In genomic region chr5:138160224-138160762, GRCm38 (mm10) we compare ENCODE assay signal across 8 mouse cellular contexts. TPM values are rescaled to one million over a fixed set of nuclear protein-coding genes. Genes with fewer than 3 reads are reported as not detected.
DNase-seq lines count a peak whose midpoint lies in the region; ATAC-seq and TF ChIP-seq lines count a peak whose summit lies in the region.

No protein-coding gene starts in this region.

- TF ChIP-seq POLR2A in lung, adult 2 months (IDR thresholded peaks at IDR 0.05; ENCODE audit: borderline replicate concordance, extremely low read depth, low read depth, low read length) = no peak

- peaks cover 17% of the 10 kb centered on the region; the same call in 1 of the 2 replicates for H3K36me3 ChIP-seq in lung, postnatal 0 days (ENCODE audit: insufficient read depth, low read length)
- peaks cover 33% of the 10 kb centered on the region for H3K36me3 ChIP-seq in limb, embryonic 13.5 days
- H3K36me3 ChIP-seq in stomach, embryonic 15.5 days = peaks cover 33% of the 10 kb centered on the region

- peak overlapping the region; percentile 67; the same call in 1 of the 2 replicates for H3K4me3 ChIP-seq in lung, postnatal 0 days (ENCODE audit: low read depth, low read length)
- H3K4me3 ChIP-seq in lung, adult 2 months (replicated peaks; ENCODE audit: extremely low read depth, low read depth, low read length) = no peak overlapping the region
- peak overlapping the region; percentile 84 for H3K4me3 ChIP-seq in limb, embryonic 13.5 days
- peak overlapping the region; percentile 69 for H3K4me3 ChIP-seq in stomach, embryonic 15.5 days (replicated peaks)

- peak; percentile 15 for DNase-seq in CD4-positive, CD25-positive, alpha-beta regulatory T cell, adult 2 months (ENCODE audit: low read depth, low spot score)
- no peak for DNase-seq in lung, postnatal 0 days (ENCODE audit: low spot score)
- DNase-seq in lung, adult 2 months = no peak

- 63% methylated on average over 7 of the region's 7 CpGs for WGBS in lung, postnatal 0 days
- 59% methylated on average over 7 of the region's 7 CpGs for WGBS in lung, adult 2 months
- WGBS in limb, embryonic 13.5 days = 72% methylated on average over 7 of the region's 7 CpGs
- WGBS in stomach, embryonic 15.5 days = 63% methylated on average over 7 of the region's 7 CpGs

- peak overlapping the region; percentile 62; the same call in 1 of the 2 replicates for H3K27ac ChIP-seq in lung, postnatal 0 days (ENCODE audit: low read length)
- H3K27ac ChIP-seq in limb, embryonic 13.5 days = no peak overlapping the region
- peak overlapping the region; percentile 65; the same call in 1 of the 2 replicates for H3K27ac ChIP-seq in stomach, embryonic 15.5 days

- peaks cover 4% of the 10 kb centered on the region; the same call in 1 of the 2 replicates for H3K4me1 ChIP-seq in lung, postnatal 0 days (ENCODE audit: insufficient read depth, low read depth, low read length)
- no peaks in the 10 kb centered on the region for H3K4me1 ChIP-seq in lung, adult 2 months (ENCODE audit: control insufficient read depth, insufficient read depth, low read length)
- H3K4me1 ChIP-seq in limb, embryonic 13.5 days = peaks cover 19% of the 10 kb centered on the region
- H3K4me1 ChIP-seq in stomach, embryonic 15.5 days = peaks cover 9% of the 10 kb centered on the region

- H3K9ac ChIP-seq in lung, postnatal 0 days (replicated peaks; ENCODE audit: low read depth) = no peak overlapping the region
- H3K9ac ChIP-seq in limb, embryonic 13.5 days = peak overlapping the region; percentile 50
- H3K9ac ChIP-seq in stomach, embryonic 15.5 days = no peak overlapping the region; the same call in 1 of the 2 replicates

- no peak for TF ChIP-seq CTCF in lung, postnatal 0 days (IDR thresholded peaks at IDR 0.05)
- TF ChIP-seq CTCF in lung, adult 2 months (IDR thresholded peaks at IDR 0.05; ENCODE audit: insufficient read depth, low read length) = no peak

- H3K27me3 ChIP-seq in lung, postnatal 0 days (replicated peaks; ENCODE audit: insufficient read depth, low read length) = no peaks in the 10 kb centered on the region
- no peaks in the 10 kb centered on the region for H3K27me3 ChIP-seq in limb, embryonic 13.5 days
- H3K27me3 ChIP-seq in stomach, embryonic 15.5 days (replicated peaks) = no peaks in the 10 kb centered on the region

- no peak for TF ChIP-seq EP300 in lung, postnatal 0 days (IDR thresholded peaks at IDR 0.05)

- peak overlapping the region; percentile 76 for H3K4me2 ChIP-seq in lung, postnatal 0 days (replicated peaks; ENCODE audit: low read depth, low read length)
- H3K4me2 ChIP-seq in limb, embryonic 13.5 days (replicated peaks) = peak overlapping the region; percentile 88
- H3K4me2 ChIP-seq in stomach, embryonic 15.5 days = peak overlapping the region; percentile 61

- ATAC-seq in CD4-positive, CD25-positive, alpha-beta regulatory T cell, adult 4 months = no peak
- no peak for ATAC-seq in lung, postnatal 0 days
- no peak for ATAC-seq in limb, embryonic 13.5 days (ENCODE audit: low FRiP score, low read depth)
- no peak for ATAC-seq in stomach, embryonic 15.5 days (ENCODE audit: insufficient read depth, low FRiP score, low read depth)
- no peak for ATAC-seq in frontal cortex, adult (ENCODE audit: low TSS enrichment)
- ATAC-seq in megakaryocyte progenitor cell, adult 5-6 weeks (replicated peaks; ENCODE audit: poor library complexity) = no peak

- no peaks in the 10 kb centered on the region for H3K9me3 ChIP-seq in lung, postnatal 0 days (ENCODE audit: low read length)
- H3K9me3 ChIP-seq in limb, embryonic 13.5 days = no peaks in the 10 kb centered on the region
- no peaks in the 10 kb centered on the region for H3K9me3 ChIP-seq in stomach, embryonic 15.5 days

RNA-seq across cellular contexts. Expression of gene Cops6, which starts 0.6 kb away (rescaled TPM):
- polyA plus RNA-seq in CD4-positive, CD25-positive, alpha-beta regulatory T cell, adult 4 months (2017; shearing (Covaris generic)) = 100 to 1,000 TPM; 184 to 231 TPM
- 173 TPM in 2 replicates for polyA plus RNA-seq in lung, postnatal 0 days (2015; fragmentation: Nextera tagmentation; extraction: Ambion mirVana)
- 47.7 and 59.9 TPM in 2 replicates for polyA plus RNA-seq in lung, adult 2 months (2012; rRNA removed)
- 362 and 367 TPM in 2 replicates for polyA plus RNA-seq in limb, embryonic 13.5 days (2015; fragmentation: Nextera tagmentation; extraction: Ambion mirVana)
- 270 and 287 TPM in 2 replicates for polyA plus RNA-seq in stomach, embryonic 15.5 days (2015; fragmentation: Nextera tagmentation; extraction: Ambion mirVana)
- total RNA-seq in megakaryocyte progenitor cell, adult 5-6 weeks (2015) = 161 and 164 TPM in 2 replicates
- total RNA-seq in megakaryocyte progenitor cell, adult 5-6 weeks (2017) = 54.4 and 55.6 TPM in 2 replicates

RNA-seq across cellular contexts. Expression of gene Zfp113, which starts 4.7 kb away (rescaled TPM):
- polyA plus RNA-seq in CD4-positive, CD25-positive, alpha-beta regulatory T cell, adult 4 months (2017; shearing (Covaris generic)) = 10 to 100 TPM; 10.6 to 20.3 TPM
- polyA plus RNA-seq in lung, postnatal 0 days (2015; fragmentation: Nextera tagmentation; extraction: Ambion mirVana) = 11.4 and 12.3 TPM in 2 replicates
- polyA plus RNA-seq in lung, adult 2 months (2012; rRNA removed) = 2.7 and 3.5 TPM in 2 replicates
- 20.3 and 23.8 TPM in 2 replicates for polyA plus RNA-seq in limb, embryonic 13.5 days (2015; fragmentation: Nextera tagmentation; extraction: Ambion mirVana)
- 17.5 and 18.1 TPM in 2 replicates for polyA plus RNA-seq in stomach, embryonic 15.5 days (2015; fragmentation: Nextera tagmentation; extraction: Ambion mirVana)
- 6.5 and 7.5 TPM in 2 replicates for total RNA-seq in megakaryocyte progenitor cell, adult 5-6 weeks (2015)
- 7.8 and 8.0 TPM in 2 replicates for total RNA-seq in megakaryocyte progenitor cell, adult 5-6 weeks (2017)

RNA-seq across cellular contexts. Expression of gene Ap4m1, which starts 11.5 kb away (rescaled TPM):
- 1 to 10 TPM; 5.3 to 6.1 TPM for polyA plus RNA-seq in CD4-positive, CD25-positive, alpha-beta regulatory T cell, adult 4 months (2017; shearing (Covaris generic))
- polyA plus RNA-seq in lung, postnatal 0 days (2015; fragmentation: Nextera tagmentation; extraction: Ambion mirVana) = 10.9 and 11.1 TPM in 2 replicates
- 28.4 and 40.3 TPM in 2 replicates for polyA plus RNA-seq in lung, adult 2 months (2012; rRNA removed)
- 32.2 and 35.8 TPM in 2 replicates for polyA plus RNA-seq in limb, embryonic 13.5 days (2015; fragmentation: Nextera tagmentation; extraction: Ambion mirVana)
- polyA plus RNA-seq in stomach, embryonic 15.5 days (2015; fragmentation: Nextera tagmentation; extraction: Ambion mirVana) = 23.4 and 23.9 TPM in 2 replicates
- 14.3 and 15.9 TPM in 2 replicates for total RNA-seq in megakaryocyte progenitor cell, adult 5-6 weeks (2015)
- 34.1 and 36.9 TPM in 2 replicates for total RNA-seq in megakaryocyte progenitor cell, adult 5-6 weeks (2017)

RNA-seq across cellular contexts. Expression of gene Mcm7, which starts 11.9 kb away (rescaled TPM):
- polyA plus RNA-seq in CD4-positive, CD25-positive, alpha-beta regulatory T cell, adult 4 months (2017; shearing (Covaris generic)) = 10 to 100 TPM; 47.6 to 74.5 TPM
- 36.2 and 37.5 TPM in 2 replicates for polyA plus RNA-seq in lung, postnatal 0 days (2015; fragmentation: Nextera tagmentation; extraction: Ambion mirVana)
- 16.9 and 22.1 TPM in 2 replicates for polyA plus RNA-seq in lung, adult 2 months (2012; rRNA removed)
- polyA plus RNA-seq in limb, embryonic 13.5 days (2015; fragmentation: Nextera tagmentation; extraction: Ambion mirVana) = 208 and 210 TPM in 2 replicates
- 150 and 155 TPM in 2 replicates for polyA plus RNA-seq in stomach, embryonic 15.5 days (2015; fragmentation: Nextera tagmentation; extraction: Ambion mirVana)
- total RNA-seq in megakaryocyte progenitor cell, adult 5-6 weeks (2015) = 239 and 250 TPM in 2 replicates
- total RNA-seq in megakaryocyte progenitor cell, adult 5-6 weeks (2017) = 395 and 444 TPM in 2 replicates

RNA-seq across cellular contexts. Expression of gene Taf6, which starts 27.0 kb away (rescaled TPM):
- 10 to 100 TPM; 60.5 to 73.4 TPM for polyA plus RNA-seq in CD4-positive, CD25-positive, alpha-beta regulatory T cell, adult 4 months (2017; shearing (Covaris generic))
- polyA plus RNA-seq in lung, postnatal 0 days (2015; fragmentation: Nextera tagmentation; extraction: Ambion mirVana) = 37.5 and 41.1 TPM in 2 replicates
- polyA plus RNA-seq in lung, adult 2 months (2012; rRNA removed) = 48.4 and 52.6 TPM in 2 replicates
- 99.2 and 106 TPM in 2 replicates for polyA plus RNA-seq in limb, embryonic 13.5 days (2015; fragmentation: Nextera tagmentation; extraction: Ambion mirVana)
- 71.3 and 73.7 TPM in 2 replicates for polyA plus RNA-seq in stomach, embryonic 15.5 days (2015; fragmentation: Nextera tagmentation; extraction: Ambion mirVana)
- total RNA-seq in megakaryocyte progenitor cell, adult 5-6 weeks (2015) = 23.2 and 29.5 TPM in 2 replicates
- total RNA-seq in megakaryocyte progenitor cell, adult 5-6 weeks (2017) = 34.0 and 43.8 TPM in 2 replicates
